Mouse (Mus musculus) skeletal muscle tissue, adult 2 months (tissue): Measurements from ENCODE around the gene Pth2.
"Not testable (repeated sequence)": the region's sequence is repeated elsewhere in the genome, so short reads cannot be mapped to it uniquely, and the experiment has no call there.

Source experiments
- DNase-seq: peaks from one replicate; pipeline ENCODE4 v3.0.0-alpha.2; 2012; ENCODE audit warnings: low read depth, low spot score

The Pth2 gene

GRCm38 (mm10) chr7:45180896-45181477, at the start of gene Pth2:
TSS of gene Pth2 (plus strand) at chr7:45180995.
- no peak for DNase-seq

DNA sequence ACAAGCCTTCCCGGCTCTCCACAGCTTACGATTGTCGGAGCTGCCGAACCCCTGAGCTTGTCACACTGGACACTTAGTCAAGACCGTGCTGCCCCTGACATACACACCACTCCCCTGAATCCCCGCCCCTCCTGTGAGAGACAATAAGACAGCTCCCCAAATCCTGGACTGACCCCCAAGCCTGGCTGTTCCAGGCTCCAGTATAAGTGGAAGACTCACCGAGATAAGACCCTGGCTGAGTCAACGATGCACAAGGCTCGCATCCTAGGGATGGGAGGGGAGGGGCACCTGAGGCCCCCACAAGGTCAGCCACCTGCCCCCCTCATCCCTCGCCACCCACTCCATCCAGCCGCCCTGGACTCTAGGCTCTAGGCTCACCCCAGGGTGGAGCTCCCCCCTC, 48.9 kb upstream of the Pth2 start:
- no peak for DNase-seq

- DNase-seq = no peak
Observed at GRCm38 (mm10) chr7:45133446-45134159, 47.2 kb upstream of the Pth2 start.

DNA sequence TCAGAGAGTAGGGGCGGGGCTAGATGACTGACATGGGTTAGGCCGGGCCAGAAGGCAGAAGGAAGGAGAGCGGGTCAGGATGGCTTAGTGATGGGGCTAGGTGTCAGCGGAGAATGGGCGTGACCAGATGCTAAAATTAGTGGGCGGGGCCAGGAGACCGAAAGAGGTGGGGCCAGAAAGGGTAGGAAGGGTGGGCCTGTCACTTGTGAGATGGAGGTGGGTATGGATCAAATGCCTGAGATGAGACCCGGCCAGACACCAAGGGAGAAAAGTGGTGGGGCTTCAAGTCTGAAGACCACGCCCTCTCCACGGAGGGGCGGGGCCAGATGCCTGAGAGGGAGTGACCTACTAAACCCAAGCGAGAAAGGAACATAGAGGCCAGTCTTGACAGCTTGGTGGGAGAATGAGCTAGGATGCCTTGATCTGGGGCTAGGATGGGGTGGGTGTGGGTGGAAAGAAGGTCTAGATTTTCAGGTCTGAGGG, 46.2 kb upstream of the Pth2 start:
- DNase-seq = no peak

- DNase-seq = no peak
Observed at GRCm38 (mm10) chr7:45135370-45135769, 45.4 kb upstream of the Pth2 start.

- peak; percentile 94 for DNase-seq
Observed at GRCm38 (mm10) chr7:45135993-45136567, 44.7 kb upstream of the Pth2 start, which contains the start of the genes Gm45713 and Flt3l. TSS of gene Gm45713 (minus strand) at chr7:45136231. TSS of gene Flt3l (minus strand) at chr7:45136432.

GRCm38 (mm10) chr7:45137171-45138006, 43.4 kb upstream of the Pth2 start:
- no peak for DNase-seq

DNA sequence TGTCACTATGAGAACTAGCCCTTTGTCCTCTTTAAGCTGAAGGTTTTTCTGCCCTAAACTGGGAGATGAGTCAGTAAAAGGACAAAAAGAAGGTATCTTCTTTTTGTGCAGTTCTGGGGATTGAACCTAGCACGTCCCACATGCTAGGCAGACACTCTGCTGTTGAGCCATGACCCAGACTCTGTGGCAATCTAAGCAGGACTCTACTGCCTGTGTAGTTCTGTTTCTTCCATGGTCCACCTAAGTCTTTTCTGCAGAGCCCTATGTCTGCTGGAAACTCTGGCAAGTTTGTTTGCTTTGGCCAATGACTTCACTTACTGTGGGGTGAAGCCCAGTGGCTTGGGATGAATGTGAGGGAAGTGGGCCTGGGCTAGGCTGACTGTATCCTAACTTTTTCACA, 42.4 kb upstream of the Pth2 start:
- DNase-seq = no peak

DNA sequence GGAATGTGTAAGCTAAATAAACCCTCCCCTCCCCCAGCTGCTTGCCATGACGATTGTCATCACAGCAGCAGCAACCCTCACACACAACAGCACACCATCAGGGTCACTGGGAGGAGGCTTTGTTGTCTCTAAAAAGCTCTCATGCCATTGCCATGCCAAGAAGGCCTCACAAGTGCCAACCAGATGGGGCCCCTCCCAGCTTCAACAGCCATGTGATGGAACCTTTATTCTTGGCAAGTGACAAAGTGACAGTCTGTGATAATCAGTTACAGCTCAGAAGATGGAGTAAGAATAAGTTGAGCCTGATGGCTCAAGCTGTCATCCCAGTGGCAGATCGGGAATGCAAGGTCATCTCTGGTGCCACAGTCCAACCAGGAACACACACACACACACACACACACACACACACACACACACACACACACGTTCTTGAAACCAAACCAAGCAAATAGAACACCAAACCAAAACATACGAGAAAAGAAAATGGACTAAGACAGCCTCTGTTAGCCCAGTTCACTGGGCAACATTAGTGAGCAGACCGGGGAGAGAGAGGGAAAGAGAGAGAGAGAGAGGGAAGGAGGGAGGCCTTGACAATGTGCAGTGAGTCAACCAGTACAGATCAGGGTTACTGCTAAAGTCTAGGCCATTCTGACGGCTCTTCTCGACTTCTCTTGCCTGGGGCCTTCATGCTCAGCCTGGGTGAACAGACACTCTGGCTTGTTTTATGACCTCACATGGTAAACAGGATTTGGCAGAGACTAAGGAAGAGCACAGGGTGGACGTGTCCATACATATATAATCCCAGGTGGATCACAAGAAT, 40.7 kb upstream of the Pth2 start:
- no peak for DNase-seq

DNA sequence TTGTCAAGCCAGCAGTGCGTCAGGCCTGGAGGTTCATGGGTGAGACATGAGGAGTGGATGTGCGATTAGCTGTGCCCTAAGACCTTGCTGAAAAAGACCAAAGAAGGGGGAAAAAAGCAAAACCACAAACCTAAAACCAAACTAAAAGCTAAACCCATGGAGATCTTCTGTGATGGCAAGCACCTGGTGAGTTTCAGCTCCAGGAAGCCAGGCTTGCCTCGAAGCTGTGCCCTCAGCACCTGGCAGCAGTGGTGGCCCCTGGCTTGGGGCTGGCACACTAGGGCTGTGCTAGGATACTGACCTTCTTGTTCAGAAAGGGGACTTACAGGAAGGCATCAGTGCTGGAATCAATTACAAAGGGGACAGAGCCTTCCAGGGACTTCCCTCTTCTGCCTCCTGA, 39.5 kb upstream of the Pth2 start:
- no peak for DNase-seq

GRCm38 (mm10) chr7:45141914-45142313, 38.9 kb upstream of the Pth2 start:
- DNase-seq = no peak

- DNase-seq = no peak
Observed at GRCm38 (mm10) chr7:45144368-45145174, 36.2 kb upstream of the Pth2 start.

DNA sequence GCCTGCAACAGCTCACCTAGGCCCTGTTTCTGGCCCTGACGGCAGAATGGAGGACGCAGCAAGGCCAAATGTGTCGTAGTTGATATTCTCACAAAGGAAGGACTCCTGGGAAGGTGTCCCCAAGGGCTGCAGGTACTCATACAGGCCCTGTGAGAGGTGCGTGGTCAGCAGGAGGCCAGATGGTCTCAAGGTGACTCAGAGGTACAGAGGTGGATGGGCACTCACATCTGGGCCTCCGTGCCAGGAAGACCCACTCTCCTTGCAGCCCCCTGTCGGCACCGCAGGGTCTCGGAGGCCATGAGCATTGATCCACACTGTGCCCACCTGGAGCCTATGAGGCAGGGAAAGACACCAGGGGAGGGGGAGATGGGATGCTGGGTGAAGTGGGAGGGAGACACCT, 35.3 kb upstream of the Pth2 start:
- no peak for DNase-seq

GRCm38 (mm10) chr7:45147267-45147666, 33.5 kb upstream of the Pth2 start:
- no peak for DNase-seq

DNA sequence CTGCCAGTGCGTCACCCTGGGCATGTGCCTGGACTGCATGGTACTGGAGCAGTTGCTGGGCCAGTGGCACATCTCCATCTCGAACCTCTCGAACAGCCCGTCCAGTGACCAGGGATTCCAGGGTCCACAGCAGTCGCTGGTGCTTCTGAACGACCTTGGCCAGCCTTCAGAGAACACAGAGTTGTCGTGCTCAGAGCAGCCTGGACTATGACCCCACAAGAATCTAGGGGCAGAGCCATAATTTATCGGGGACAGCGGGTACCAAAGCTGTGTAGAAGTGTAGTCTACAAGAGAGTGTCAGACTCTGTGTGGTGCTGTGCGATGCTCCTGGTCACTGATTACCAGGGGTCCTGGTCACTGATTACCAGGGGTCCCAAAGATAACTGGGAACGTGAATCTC, 32.9 kb upstream of the Pth2 start:
- no peak for DNase-seq

- no peak for DNase-seq
Observed at GRCm38 (mm10) chr7:45148534-45149098, 32.2 kb upstream of the Pth2 start.

- no peak for DNase-seq
Observed at GRCm38 (mm10) chr7:45149545-45149944, 31.2 kb upstream of the Pth2 start.

- no peak for DNase-seq
Observed at GRCm38 (mm10) chr7:45150321-45150720, 30.5 kb upstream of the Pth2 start.

GRCm38 (mm10) chr7:45151303-45151702, 29.5 kb upstream of the Pth2 start:
- peak; percentile 70 for DNase-seq

DNA sequence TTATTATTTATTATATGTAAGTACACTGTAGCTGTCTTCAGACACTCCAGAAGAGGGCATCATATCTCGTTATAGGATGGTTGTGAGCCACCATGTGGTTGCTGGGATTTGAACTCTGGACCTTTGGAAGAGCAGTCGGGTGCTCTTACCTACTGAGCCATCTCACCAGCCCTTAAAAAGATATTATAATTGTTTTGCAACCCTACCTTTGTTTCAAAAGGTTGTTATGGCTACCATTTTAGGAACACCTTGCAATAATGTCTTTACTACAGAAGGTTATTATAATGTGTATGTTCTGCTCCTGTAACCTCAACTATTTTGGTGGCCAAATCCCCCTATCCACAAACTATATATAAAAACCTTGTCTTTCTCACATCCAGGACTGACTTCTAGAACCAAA, 27.7 kb upstream of the Pth2 start:
- not testable (repeated sequence) for DNase-seq
